Mouse (Mus musculus): ENCODE results near the gene Gns.

- TF ChIP-seq POLR2A (IDR thresholded peaks at IDR 0.05; ENCODE audit: insufficient read depth, low read depth, low read length): no peak
- TF ChIP-seq CTCF (IDR thresholded peaks at IDR 0.05; ENCODE audit: insufficient read depth, low read depth, low read length): no peak
Observed at GRCm38 (mm10) chr10:121316361-121316760, 48.5 kb upstream of the Gns start.
